Mouse (Mus musculus) midbrain, embryonic 14.5 days (tissue): ENCODE results near the gene Pcbp3. TPM values are rescaled to one million over a fixed set of nuclear protein-coding genes. Genes with fewer than 3 reads are reported as not detected.

ENCODE experiments used
- ATAC-seq: fragments of 200-750 bp; cut with Nextera tagmentation; 2 replicates; pipeline ENCODE4 v1.8.0; 2017; ENCODE audit warnings: moderate number of reproducible peaks, moderate library complexity; ENCODE audit not compliant: low FRiP score, low TSS enrichment
- DNase-seq: peaks from one replicate; pipeline ENCODE4 v3.0.0-alpha.2; 2015
- H3K27ac ChIP-seq: fragments of 300-500 bp; sonication (generic); replicated peaks from 2 replicates; pipeline ENCODE4 v1.5.1; 2014; ENCODE audit warnings: mild to moderate bottlenecking, low read depth, low read length, moderate library complexity
- H3K27me3 ChIP-seq: fragments of 300-500 bp; sonication (generic); 2 replicates; pipeline ENCODE4 v1.6.1; 2014; ENCODE audit warnings: low read length, control low read depth, mixed read lengths; ENCODE audit not compliant: control insufficient read depth, insufficient read depth
- H3K36me3 ChIP-seq: fragments of 300-500 bp; sonication (generic); 2 replicates; pipeline ENCODE4 v1.6.1; 2014; ENCODE audit warnings: low read length, control low read depth; ENCODE audit not compliant: control insufficient read depth, insufficient read depth
- H3K4me1 ChIP-seq: fragments of 300-500 bp; sonication (generic); 2 replicates; pipeline ENCODE4 v1.6.1; 2014; ENCODE audit warnings: mild to moderate bottlenecking, antibody characterized with exemption, low read length, control low read depth; ENCODE audit not compliant: control insufficient read depth, insufficient read depth
- H3K4me2 ChIP-seq: fragments of 300-500 bp; sonication (generic); 2 replicates; pipeline ENCODE4 v1.6.1; 2014; ENCODE audit warnings: mild to moderate bottlenecking, low read length, moderate library complexity
- H3K4me3 ChIP-seq: fragments of 300-500 bp; sonication (generic); replicated peaks from 2 replicates; pipeline ENCODE4 v1.5.1; 2014; ENCODE audit warnings: low read depth, low read length
- H3K9ac ChIP-seq: fragments of 300-500 bp; sonication (generic); replicated peaks from 2 replicates; pipeline ENCODE4 v1.6.1; 2014; ENCODE audit warnings: mild to moderate bottlenecking, low read length, moderate library complexity
- H3K9me3 ChIP-seq: fragments of 300-500 bp; sonication (generic); 2 replicates; pipeline ENCODE4 v1.6.1; 2016; ENCODE audit warnings: low read length, control low read depth, mixed read lengths; ENCODE audit not compliant: control insufficient read depth
- WGBS: fragments of 180-500 bp; shearing (Covaris S2); extraction: QIAGEN DNeasy Blood & Tissue Kit; methylation state at CpG from one replicate; pipeline ENCODE4 v1.1.7; 2014; 5-methylcytosine and 5-hydroxymethylcytosine counted together
- polyA plus RNA-seq: library from polyadenylated mRNA; unstranded; fragments of >200 nt; fragmentation: Nextera tagmentation; extraction: Ambion mirVana; gene quantifications from 2 replicates; pipeline ENCODE4 v1.2.1, GENCODE M21; 2014

The Pcbp3 gene
- polyA plus RNA-seq, 1 experiment from 2014 or later: 37.3 TPM

DNA sequence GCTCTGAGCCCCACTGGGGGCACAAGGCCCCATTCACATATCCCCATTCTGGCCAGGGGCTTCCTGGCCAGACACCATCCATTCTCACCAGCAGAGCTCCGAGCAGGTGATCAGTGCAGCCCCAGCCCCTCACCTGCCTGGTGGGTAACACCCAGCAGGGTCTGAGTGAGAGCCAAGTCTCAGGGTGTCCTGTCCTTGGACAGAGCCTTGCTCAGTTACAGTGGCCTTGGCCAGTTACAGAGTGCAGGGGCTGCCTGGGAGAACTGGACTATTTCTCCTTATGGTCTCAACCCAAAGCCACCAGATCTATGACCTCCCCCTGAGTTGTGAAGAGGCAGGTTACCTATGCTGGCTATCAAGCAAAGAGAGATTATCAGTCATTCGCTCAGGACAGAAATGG lies 236.6 kb downstream of the Pcbp3 start:
- DNase-seq: no peak
- WGBS: 91% methylated on average over 2 of the region's 2 CpGs
- Histone ChIP-seq H3K27ac (no peak overlapping the region), H3K4me1 (no peaks in the 10 kb centered on the region), H3K9ac (no peak overlapping the region), H3K4me2 (no peak overlapping the region), H3K9me3 (no peaks in the 10 kb centered on the region), H3K27me3 (no peaks in the 10 kb centered on the region), H3K4me3 (no peak overlapping the region), H3K36me3 (no peaks in the 10 kb centered on the region)
- ATAC-seq: no peak

DNA sequence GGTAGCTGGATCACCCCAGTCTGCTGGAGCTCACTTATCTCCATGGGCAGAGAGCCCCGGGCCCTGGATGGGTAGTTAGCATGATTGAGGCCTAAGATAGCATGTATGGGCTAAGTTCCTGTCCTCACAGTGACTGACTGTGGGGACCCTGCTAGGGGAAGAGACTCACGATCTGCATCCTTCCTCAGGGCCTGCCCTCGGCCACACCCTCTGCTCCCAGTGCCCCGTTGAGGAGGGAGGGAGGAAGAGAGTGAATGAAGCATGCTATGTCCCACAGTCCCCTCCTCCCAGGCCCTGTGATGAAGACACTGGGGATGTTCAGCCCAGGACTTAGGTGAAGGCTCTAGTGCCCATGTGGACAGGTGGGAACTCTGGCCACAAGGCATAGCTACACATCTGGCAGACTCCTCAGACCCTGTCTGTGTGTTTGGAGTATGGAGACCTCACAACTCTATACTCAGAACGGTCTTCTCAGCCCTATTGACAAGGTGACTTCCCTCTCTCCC lies 237.4 kb downstream of the Pcbp3 start:
- no peaks in the 10 kb centered on the region for H3K27me3 ChIP-seq
- H3K9me3 ChIP-seq: no peaks in the 10 kb centered on the region
- H3K27ac ChIP-seq: no peak overlapping the region
- DNase-seq: no peak
- no peak for ATAC-seq
- H3K4me3 ChIP-seq: no peak overlapping the region
- no peak overlapping the region for H3K4me2 ChIP-seq
- no peaks in the 10 kb centered on the region for H3K4me1 ChIP-seq
- 66% methylated on average over 5 of the region's 5 CpGs for WGBS
- no peaks in the 10 kb centered on the region for H3K36me3 ChIP-seq
- no peak overlapping the region for H3K9ac ChIP-seq

DNA sequence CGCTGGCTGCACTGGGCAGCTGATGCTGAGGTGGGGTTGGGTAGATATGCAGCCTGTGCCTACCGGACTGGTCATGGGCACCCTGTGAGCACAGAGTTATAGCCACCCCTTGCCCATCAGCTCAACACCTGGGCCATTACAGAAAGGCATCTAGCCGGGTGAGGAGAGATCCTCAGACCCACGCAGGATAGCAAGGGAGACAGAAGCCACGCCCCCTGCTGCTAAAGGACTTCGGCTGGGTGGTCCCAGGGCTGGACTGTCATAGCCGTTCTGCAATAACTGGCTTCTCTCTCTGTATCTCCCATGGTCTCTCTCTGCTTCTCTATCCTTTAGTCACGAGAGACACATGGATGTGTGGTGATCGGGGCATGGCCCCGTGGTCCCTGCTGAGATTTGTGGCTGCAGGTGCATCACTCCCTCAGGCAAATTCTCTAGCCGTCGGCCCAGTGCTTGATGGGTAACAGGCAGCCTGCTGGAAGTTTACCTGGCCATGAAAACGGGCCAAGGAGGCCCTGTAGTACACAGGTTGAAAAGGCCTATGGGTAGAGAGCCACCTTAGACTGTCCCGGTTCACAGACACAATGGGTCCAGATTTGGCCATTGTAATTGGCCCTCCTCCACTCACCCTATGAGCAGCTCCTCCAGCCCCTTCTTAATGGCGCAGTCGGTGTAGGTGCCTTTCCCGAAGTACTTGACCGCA lies 238.8 kb downstream of the Pcbp3 start:
- no peak for DNase-seq
- no peak overlapping the region for H3K4me2 ChIP-seq
- H3K27me3 ChIP-seq: no peaks in the 10 kb centered on the region
- no peaks in the 10 kb centered on the region for H3K4me1 ChIP-seq
- no peak overlapping the region for H3K9ac ChIP-seq
- no peaks in the 10 kb centered on the region for H3K9me3 ChIP-seq
- no peaks in the 10 kb centered on the region for H3K36me3 ChIP-seq
- no peak overlapping the region for H3K4me3 ChIP-seq
- no peak overlapping the region for H3K27ac ChIP-seq
- ATAC-seq: no peak
- WGBS: 86% methylated on average over 18 of the region's 18 CpGs

DNA sequence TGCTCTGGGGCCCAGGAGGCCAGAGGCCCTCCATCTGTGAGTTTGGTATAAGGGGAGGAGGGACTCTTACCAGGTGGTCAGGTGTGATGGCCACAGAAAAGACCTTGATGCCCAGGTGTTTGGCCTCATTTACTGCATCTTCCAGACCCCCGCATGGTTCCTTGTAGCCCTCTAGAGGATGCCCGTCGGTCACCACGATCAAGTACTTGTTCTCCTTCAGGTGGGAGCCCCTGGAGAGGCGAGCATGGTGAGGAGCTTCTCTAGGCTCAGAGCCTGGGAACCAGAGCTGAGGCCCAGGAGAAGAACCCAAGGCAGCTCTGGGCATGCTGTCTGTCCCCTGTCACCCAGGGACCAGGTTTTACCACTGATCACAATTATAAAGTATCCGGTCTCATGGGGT lies 239.9 kb downstream of the Pcbp3 start:
- no peak for DNase-seq
- no peaks in the 10 kb centered on the region for H3K9me3 ChIP-seq
- 96% methylated on average over 6 of the region's 6 CpGs for WGBS
- no peaks in the 10 kb centered on the region for H3K27me3 ChIP-seq
- H3K27ac ChIP-seq: no peak overlapping the region
- no peak overlapping the region for H3K4me2 ChIP-seq
- H3K36me3 ChIP-seq: no peaks in the 10 kb centered on the region
- H3K9ac ChIP-seq: no peak overlapping the region
- no peaks in the 10 kb centered on the region for H3K4me1 ChIP-seq
- H3K4me3 ChIP-seq: no peak overlapping the region
- ATAC-seq: no peak

DNA sequence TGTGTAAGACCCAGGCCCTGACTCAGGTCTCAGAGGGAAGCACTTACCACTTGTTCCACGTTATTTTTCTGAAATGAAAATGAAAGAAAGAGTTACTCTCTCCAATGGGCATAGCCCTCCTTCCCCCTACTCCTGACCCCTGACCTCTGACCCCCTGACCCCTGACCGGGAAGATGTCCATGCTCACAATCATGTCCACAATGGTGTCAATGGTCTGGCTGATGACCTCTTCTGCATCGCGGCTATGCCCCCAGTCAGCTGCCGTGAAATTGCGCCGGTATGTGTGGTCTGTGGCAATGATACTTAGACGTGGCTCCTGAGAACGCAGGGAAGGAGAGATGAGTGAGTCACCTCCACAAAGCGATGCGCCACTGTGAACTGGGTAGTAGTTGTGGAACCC lies 240.5 kb downstream of the Pcbp3 start:
- ATAC-seq (no peak), DNase-seq (no peak)

DNA sequence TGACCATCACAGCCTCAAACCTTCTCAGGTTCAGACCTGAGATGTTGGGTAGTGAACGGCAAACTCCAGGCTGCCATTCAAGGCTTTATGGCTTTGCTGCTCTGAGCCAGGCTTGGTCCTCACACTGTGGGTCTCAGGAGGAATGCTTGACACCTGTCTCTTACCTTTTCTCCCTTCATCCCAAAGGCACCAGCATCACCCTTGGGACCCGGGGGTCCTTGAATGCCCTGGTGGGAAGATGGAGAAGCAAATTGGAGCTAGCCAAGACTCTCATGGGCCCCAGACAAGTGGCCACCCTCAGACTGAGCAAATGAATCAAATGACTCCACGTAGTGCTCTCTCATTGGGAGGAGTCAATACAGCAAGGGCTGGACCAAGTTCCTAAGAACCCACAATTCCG lies 244.1 kb downstream of the Pcbp3 start:
- Histone ChIP-seq H3K9me3 (no peaks in the 10 kb centered on the region), H3K4me3 (no peak overlapping the region), H3K4me1 (no peaks in the 10 kb centered on the region), H3K9ac (no peak overlapping the region), H3K27ac (no peak overlapping the region), H3K36me3 (no peaks in the 10 kb centered on the region), H3K4me2 (no peak overlapping the region), H3K27me3 (no peaks in the 10 kb centered on the region)
- ATAC-seq: no peak
- WGBS: 93% methylated on average over 4 of the region's 4 CpGs
- no peak for DNase-seq

More for the DNA sequence above, 240.5 kb downstream of the Pcbp3 start:
- 81% methylated on average over 11 of the region's 11 CpGs for WGBS
- no peaks in the 10 kb centered on the region for H3K9me3 ChIP-seq
- no peaks in the 10 kb centered on the region for H3K36me3 ChIP-seq
- no peak overlapping the region for H3K27ac ChIP-seq
- H3K27me3 ChIP-seq: no peaks in the 10 kb centered on the region
- H3K4me2 ChIP-seq: no peak overlapping the region
- H3K9ac ChIP-seq: no peak overlapping the region
- H3K4me3 ChIP-seq: no peak overlapping the region
- no peaks in the 10 kb centered on the region for H3K4me1 ChIP-seq

DNA sequence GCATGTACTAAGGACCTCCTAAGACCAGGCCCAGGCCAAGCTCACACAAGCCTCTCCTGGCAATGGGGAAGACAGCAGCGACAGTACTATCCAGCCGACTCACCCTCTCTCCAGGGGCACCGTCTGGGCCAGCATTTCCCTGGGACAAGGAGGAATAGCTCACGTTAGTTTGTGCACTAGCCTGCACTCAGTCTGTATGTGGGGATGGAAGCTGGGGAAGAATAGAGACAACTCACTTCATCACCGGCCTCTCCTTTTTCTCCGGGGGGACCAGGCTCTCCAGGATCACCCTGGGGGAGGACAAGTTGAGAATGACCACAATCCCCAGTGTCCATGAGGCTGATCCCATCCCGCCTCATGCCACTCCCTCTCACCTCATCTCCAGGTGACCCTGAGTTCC lies 244.7 kb downstream of the Pcbp3 start:
- H3K36me3 ChIP-seq: no peaks in the 10 kb centered on the region
- H3K27ac ChIP-seq: no peak overlapping the region
- no peaks in the 10 kb centered on the region for H3K4me1 ChIP-seq
- H3K9me3 ChIP-seq: no peaks in the 10 kb centered on the region
- H3K27me3 ChIP-seq: no peaks in the 10 kb centered on the region
- H3K4me3 ChIP-seq: no peak overlapping the region
- DNase-seq (no peak), ATAC-seq (no peak)
- no peak overlapping the region for H3K4me2 ChIP-seq
- no peak overlapping the region for H3K9ac ChIP-seq
- 93% methylated on average over 7 of the region's 7 CpGs for WGBS

DNA sequence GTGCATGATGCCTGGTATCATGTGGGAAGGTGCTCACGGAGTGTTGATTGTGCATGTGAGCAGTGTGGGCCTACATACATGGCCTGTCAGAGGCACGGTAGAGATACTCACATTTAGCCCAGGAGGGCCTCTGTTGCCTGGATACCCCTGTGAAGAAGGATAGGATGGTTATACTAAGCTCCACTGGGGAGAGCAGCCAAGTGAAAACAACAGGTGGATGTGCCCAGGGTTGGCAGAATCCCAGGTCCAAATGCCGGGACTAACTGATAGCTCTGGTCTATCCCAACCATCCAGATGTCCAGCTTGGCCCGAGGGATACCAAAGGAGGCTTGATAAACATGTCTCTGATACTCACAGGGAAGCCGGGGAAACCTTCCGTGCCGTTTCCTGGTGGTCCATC lies 247.4 kb downstream of the Pcbp3 start:
- H3K27ac ChIP-seq: no peak overlapping the region
- no peaks in the 10 kb centered on the region for H3K36me3 ChIP-seq
- H3K4me3 ChIP-seq: no peak overlapping the region
- DNase-seq: no peak
- no peak overlapping the region for H3K9ac ChIP-seq
- no peaks in the 10 kb centered on the region for H3K4me1 ChIP-seq
- WGBS: 85% methylated on average over 7 of the region's 7 CpGs
- no peak for ATAC-seq
- no peaks in the 10 kb centered on the region for H3K27me3 ChIP-seq
- H3K4me2 ChIP-seq: no peak overlapping the region
- no peaks in the 10 kb centered on the region for H3K9me3 ChIP-seq

DNA sequence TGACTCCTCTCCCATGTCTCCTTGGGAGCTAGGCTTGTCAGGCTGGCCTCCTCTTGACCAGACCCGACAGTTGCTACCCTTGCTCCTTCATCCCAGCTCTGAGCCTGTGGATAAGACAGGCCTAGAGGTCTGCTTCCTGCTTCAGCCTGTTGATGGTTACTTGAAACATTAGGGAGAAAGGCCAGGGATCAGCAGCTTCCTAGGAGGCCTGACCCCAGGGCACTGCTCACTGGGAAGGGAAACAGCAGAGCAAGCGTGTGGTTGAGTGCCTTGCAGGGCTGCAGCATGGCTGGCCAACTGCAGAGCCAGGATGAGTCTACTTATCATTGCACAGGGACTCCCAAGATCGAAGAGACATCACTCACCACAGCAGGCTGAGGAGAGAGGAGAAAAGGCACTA lies 249.2 kb downstream of the Pcbp3 start:
- no peak overlapping the region for H3K9ac ChIP-seq
- H3K9me3 ChIP-seq: no peaks in the 10 kb centered on the region
- H3K4me1 ChIP-seq: no peaks in the 10 kb centered on the region
- WGBS: 84% methylated on average over 3 of the region's 3 CpGs
- DNase-seq (no peak), ATAC-seq (no peak)
- no peaks in the 10 kb centered on the region for H3K27me3 ChIP-seq
- no peaks in the 10 kb centered on the region for H3K36me3 ChIP-seq
- no peak overlapping the region for H3K4me3 ChIP-seq
- H3K4me2 ChIP-seq: no peak overlapping the region
- no peak overlapping the region for H3K27ac ChIP-seq
